Mouse (Mus musculus): ENCODE results near the gene Fam13a.

Gene Fam13a

DNA sequence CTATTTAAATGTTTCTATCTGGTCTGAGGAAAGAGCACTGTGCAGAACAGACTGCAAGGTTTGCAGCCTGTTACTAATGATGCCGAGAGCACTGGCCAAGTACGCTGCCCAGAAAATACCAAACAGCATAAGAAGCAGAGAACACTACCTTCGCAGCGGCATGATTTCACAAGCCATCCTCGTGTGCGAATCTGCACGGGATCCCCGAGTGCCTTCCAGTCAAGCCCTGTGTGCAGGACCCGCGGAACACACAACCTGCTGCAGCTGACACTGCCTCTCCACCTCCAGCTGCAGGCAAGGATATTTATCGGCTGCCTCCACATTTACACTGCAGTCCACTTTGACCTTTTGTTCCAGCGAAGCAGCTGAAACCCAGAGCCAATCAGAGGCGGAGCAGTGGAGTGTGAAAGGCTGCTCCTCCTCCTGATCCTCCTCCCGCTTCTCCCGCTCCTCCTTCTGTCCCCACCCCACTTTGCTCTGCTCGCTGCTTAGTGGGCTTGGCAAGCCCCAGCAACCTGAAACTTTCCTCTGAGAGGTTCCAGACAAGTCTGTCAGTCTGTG, at the start of gene Fam13a:
Fam13a (minus strand) TSS at position 386 of the 561 bp plus-strand sequence.
- peak in 1 of 2 experiments; percentile 0 for DNase-seq (ENCODE audit: low read depth in 1 of 2, low spot score in 2 of 2)

DNA sequence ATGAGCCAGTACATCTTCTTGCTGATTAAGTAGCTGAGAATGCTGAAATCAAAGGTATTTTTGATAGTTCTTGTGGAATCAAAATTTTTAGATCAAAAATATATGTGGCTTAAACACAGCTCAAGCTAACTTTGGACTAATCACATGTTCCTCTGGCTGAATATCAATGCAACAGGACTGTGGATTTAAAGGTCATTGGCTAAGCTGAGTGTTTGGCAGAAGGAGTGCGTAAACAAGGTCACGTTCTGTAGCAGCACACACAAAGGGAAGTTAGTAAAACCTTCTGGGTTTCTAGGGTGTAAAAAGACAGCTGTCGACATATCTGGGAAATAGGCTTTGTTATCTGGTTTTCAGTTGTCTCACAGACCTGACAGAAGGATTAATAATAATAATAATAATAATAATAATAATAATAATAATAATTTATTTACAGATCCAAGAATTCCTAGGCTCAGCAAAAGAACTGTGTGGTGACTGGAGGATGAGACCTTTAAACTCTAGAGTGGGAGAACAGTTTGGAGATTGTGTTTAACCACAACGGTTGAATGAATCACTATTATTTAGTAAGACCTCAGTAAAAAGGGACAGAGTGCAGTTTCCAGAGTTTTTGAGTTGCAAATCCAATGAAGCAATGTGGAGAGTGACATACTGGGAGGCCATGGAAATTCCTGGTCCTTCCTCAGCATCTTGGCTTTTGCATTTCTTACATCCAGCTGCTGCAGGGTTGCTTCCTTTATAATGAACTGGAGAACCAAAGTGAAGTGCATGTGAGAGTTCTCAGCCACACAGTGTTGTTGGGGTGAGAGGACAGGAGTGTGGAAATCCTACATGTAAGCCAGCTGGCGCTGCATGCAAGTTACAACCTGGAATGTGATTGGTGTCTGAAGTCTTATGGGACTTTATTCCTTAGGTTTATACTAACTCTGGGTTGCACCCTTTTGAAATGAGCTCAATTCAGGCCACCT, 48.0 kb upstream of the Fam13a start:
- DNase-seq (ENCODE audit: low read depth in 1 of 2, low spot score in 2 of 2) = no peak

DNA sequence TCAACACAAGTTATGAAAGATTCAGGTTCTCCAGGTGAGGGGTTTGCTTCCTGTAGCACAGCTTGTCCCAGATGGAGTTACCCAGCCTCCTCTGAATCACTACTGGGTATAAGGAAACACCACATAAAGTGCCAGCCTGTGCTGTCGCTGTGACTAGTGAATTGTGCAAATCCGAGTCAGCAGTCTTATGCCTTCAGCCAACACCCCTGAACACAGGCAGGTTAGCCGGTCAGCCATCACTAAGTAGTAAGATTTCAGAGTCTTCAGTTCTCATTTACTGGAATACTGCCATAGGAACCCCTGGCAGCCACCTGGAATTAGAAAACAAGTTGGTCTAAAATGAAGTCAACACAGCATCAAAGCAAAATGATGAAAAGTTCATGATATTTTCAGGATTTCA, 47.3 kb upstream of the Fam13a start:
- DNase-seq (ENCODE audit: low read depth in 1 of 2, low spot score in 2 of 2) = no peak

DNA sequence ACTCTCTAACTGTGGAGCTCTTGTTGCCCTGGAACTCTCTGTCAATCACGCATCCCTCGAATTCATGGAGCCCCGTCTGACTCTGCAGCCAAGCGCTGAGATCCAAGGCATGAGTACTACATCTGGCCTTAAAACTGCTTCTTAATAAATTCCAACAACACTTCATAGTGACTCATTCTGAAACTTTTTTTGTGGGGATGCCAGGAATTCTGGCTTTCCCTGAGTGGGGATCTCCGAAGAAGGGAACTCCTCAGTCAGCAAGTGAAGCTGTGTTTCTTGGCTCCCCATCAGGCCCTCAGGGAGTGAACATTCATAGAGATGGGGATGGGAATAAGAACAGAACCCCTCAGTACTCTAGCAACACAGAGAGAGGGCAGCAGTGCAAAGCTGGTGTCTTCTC, 43.8 kb upstream of the Fam13a start:
- no peak for DNase-seq (ENCODE audit: low read depth in 1 of 2, low spot score in 2 of 2)

DNA sequence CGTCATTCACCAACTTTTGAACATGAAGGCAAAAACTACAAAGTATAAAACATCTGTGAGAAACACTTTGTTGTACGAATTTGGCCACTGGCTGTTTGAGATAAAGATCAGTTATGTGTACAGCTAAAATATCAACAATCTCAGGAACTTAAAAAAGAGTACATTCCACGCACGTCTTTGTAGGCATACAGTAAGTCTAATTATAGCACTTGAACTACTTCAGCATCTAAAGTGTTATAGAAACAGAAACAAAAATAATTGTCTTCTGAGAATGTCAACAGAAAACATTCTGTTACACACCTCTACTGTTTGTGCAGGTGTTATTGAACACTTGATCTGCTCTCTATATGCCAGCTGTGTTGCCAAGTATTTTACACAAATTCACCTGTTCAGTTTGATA, 40.1 kb upstream of the Fam13a start:
- DNase-seq (ENCODE audit: low read depth in 1 of 2, low spot score in 2 of 2) = no peak

DNA sequence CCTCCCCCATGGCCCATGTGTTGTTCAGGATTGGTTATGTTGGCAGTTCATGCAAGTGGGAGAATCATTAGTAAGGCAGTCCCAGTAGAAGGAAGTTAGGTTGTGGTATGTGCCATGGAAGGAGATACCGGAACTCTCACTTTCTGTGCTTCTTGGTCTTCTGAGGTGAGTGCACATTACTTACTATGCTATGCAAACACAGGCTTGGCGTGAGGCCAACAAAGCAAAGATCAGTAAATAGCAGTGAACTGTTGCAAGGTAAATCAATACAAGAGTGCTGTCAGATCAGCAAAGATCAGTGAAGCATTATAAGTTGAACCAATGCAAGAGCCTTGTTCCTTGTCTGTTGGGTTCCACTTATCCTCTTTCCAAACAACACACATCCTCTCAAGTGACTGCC, 28.9 kb upstream of the Fam13a start:
- DNase-seq (ENCODE audit: low read depth in 1 of 2, low spot score in 2 of 2) = no peak

DNA sequence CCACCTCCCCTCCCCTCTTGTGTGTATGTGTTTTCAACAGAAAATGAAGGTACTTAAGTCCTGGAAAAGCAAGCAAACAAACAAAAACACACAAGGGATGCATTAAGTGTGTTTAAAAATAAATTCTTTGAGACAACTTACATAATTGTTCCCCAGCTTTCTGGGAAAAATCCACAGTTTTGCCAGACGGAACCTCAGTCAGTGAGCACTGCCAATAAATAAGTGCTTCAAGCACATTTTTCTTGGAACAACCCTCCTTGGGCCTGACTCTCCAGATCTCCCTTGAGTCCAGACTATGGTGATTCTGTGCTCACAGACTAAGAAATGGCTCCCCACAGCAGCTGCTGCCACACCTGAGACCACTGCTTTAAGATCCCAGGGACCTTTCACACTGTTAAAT, 15.4 kb upstream of the Fam13a start:
- no peak for DNase-seq (ENCODE audit: low read depth in 1 of 2, low spot score in 2 of 2)

DNA sequence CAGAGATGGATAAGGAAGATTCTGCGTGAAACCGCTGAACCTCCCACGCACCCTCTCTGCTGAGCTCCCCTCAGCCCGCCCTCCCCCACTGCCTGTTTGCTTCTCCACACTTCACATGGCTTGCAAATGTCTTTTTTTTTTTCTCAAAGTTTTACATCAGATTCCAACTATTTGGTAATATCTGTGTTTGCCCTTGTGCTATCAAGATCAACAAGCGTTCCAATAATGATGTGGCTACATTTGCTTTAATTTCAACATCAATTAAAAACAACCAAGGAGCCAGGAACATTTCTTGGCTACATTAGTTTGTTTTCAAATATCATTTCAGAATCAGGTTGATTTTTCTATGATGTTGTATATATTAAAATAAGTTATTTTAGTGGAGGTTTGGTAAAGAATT, 8.4 kb upstream of the Fam13a start:
- no peak for DNase-seq (ENCODE audit: low read depth in 1 of 2, low spot score in 2 of 2)

DNA sequence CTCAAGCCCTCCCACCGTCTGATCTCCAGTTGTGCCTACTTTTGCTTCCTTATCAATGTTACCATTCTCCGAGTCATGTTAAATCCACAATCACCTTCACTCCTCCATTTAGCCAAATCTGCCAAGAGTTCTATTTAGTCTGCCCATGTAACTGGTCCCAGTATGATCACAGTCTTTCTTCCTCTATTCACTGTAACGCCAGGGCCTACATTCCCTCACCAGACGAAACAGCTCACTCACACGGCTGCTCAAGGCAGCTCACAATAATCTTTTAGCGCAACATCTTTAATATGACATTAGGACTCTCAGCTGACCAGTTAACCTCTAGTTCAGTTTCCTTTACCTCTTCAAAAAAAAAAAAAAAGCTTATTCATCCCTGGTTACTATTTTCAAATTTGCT, 7.2 kb upstream of the Fam13a start:
- DNase-seq (ENCODE audit: low read depth in 1 of 2, low spot score in 2 of 2) = no peak

DNA sequence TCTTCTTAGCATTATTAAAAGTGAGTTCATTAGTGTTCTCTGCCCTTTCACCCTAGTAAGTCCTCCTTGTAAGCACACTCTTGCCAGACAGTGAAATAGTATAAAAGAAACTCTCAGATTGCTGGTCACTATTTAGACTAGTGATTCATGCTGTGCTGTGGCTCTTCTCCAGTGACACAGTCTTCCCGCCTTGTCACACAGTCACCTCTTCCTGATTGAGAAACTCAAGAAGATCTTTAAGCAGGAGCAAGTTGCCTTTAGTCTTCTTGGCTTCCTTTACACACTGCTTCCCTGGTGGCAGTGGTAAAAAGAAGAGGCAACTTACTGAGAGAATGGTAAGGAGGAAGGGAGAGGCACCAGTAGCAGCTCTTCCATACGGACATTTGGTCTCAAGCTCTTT, 6.3 kb upstream of the Fam13a start:
- no peak for DNase-seq (ENCODE audit: low read depth in 1 of 2, low spot score in 2 of 2)

DNA sequence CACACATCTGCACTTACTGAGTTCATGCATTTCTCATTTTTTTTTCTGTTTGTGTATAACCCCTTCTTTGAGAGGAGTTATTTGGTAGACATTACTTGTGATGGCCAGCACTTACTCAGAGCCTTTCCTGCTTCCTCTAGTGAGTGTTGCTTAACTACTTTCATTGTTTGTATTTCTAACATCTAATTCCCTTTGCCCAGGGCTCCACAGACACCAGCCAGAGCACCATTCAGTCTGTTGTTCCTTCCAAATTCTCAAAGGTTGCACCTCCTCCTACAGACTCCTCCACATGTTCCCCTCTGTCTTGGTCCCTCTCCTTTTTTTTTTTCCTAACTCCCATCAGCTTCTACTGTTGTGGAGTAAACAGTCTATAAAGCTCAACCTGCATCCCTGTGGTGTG, 5.7 kb upstream of the Fam13a start:
- no peak for DNase-seq (ENCODE audit: low read depth in 1 of 2, low spot score in 2 of 2)

DNA sequence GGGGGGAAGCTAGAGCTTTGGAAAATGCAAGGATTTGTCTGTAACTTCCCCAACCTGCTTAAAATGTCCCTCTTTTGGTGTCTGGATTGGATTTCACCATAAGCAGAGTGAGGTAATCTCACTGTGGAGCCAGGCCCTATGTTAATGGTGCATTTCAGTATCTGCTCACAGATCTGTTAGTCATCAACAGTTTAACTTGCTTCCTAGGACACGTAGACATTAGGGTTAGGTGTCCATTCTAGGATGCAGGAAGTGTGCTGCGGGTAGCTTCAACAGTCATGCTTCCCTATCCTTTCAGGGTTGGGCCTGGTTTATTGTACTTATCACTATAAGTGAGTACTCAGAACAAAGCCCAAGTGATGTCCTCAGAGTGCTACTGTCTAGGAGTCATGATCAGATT, 4.5 kb upstream of the Fam13a start:
- DNase-seq (ENCODE audit: low read depth in 1 of 2, low spot score in 2 of 2) = no peak

DNA sequence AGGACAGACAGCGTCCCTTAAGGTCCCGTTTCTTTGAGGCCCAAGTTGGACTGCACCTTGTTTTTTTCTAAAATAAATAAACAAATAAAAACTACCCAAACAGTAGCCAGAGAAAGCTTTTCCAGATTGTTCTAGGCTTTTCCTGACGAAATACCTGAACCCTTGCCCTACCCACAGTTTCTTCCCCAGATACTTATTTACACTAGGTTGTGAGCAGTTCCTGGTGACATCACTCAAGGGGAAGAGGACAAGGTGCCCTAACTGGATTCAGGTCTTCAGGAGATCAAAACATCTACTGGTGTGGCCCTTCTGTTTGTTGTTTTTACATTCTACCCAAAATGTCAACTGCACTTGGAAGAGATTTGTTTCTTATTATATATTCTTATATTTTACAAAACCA, 457 bp upstream of the Fam13a start:
- no peak for DNase-seq (ENCODE audit: low read depth in 1 of 2, low spot score in 2 of 2)

DNA sequence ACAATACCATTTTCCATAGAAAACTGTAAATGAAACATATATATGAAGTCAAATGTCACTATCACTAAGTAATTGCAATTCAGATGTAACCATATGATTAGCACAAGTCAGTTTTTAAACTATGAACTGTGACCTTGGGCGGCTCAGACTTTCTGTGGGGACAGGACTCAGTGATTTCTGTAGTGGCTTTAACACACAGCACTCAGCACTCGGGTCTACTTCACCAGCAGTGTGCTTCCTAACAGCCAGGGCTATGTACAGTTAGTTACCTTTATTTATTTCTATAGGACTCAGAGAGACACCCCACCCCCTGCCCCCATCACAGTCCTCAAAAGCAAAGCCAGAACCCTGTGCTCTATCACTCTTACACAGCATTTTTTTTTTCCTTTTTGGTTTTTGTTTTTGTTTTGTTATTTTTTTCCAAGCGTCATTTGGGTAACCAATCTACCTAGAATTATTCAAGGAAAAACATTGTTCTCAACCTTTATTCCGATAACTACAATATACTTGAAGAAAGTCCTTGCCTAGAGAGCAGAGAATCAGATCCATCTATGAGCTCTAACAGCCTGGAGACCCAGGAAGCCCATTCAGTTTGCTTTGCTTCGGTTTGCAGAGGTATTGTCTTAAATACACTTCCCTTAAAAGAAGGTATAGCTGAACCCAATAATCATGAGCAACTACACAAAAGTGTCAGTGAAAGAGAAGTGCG, 740 bp downstream of the Fam13a start:
- no peak for DNase-seq (ENCODE audit: low read depth in 1 of 2, low spot score in 2 of 2)

DNA sequence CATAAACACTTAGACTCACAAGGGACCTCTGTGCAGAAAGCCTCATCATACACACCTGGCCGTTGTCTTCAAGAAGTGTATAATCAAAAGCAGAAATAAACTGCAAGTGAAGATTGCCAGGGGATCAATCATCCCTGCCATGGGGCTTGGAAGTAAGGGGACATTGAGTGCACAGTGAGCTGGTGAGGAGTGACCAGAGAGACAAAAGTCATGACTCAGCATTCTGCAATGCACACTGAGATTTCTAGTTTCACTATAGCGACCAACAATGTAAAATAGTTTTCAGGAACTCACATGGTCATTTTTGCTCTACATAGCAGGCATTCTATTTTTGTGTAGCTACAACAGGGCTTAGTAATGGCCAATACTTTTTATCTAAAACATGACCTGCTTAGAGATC, 1.7 kb downstream of the Fam13a start:
- DNase-seq (ENCODE audit: low read depth in 1 of 2, low spot score in 2 of 2) = no peak

DNA sequence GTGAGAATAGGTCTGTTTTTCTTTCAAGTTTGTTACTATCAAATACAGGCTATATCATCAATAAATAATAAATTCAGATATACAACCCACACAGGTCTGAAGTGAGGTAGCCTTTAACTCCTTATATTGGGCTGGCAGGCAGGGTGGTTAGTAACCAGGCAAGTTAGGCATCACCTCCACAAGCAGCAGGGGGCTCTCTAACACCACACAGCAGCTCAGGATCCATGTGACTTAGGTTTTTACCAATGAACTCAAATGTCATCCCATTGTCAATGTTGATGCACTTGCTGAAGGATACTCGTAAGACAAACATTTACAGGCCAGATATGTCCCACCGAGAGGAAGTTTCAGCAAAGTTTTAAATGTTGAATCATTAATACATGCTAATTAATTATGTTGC, 4.0 kb downstream of the Fam13a start:
- no peak for DNase-seq (ENCODE audit: low read depth in 1 of 2, low spot score in 2 of 2)

DNA sequence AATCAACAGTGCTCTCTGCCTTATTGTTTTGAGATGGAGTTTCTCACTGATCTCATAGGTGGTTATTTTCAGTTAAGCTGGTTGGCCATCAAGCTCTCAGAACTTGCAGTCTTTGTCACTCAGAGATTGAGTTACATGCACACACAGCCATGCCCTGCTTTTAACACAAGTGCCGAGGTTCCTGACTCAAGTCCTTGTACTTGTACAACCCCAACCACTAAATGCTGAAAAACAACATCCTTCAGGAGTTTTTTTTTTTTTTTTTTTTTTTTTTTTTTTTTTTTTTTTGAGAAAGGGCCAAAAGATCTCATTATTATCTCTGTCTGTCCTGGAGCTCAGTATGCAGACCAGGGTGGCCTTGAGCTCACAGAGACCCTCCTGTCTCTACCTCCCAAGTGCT, 4.5 kb downstream of the Fam13a start:
- no peak for DNase-seq (ENCODE audit: low read depth in 1 of 2, low spot score in 2 of 2)

DNA sequence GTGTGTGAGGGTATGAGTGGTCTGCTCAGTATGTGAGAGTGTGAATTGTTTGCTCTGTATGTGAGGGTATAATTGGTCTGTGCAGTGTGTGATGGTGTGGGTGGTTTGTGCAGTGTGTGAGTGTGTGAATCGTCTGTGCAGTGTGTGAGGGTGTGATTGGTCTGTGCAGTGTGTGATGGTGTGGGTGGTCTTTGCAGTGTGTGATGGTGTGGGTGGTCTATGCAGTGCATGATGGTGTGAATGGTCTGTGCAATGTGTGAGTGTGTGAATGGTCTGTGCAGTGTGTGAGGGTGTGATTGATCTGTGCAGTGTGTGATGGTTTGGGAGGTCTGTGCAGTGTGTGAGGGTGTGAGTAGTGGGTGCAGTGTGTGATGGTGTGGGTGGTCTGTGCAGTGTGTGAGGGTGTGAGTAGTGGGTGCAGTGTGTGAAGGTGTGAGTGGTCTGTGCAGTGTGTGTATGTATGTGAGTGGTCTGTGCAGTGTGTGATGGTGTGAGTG, 8.0 kb downstream of the Fam13a start:
- DNase-seq (ENCODE audit: low read depth in 1 of 2, low spot score in 2 of 2) = no peak

DNA sequence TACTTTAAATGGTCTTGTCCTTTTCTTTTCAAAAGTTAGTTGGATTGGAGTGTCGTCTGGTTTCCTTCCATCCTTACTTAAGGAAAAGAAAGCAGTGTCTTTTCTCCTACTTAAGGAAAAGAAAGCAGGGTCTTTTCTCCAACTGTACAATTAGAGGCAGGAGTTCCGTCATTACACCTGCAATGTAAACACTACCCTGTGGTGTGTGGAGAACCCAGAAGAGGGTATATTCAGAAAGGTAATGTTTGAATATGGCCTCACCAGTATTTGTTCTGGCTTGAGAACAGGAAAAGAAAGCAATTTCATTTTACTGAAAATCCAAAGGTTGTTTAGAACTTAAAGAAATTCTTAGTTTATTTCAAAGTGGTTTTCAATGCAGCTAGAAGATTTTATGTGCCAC, 9.6 kb downstream of the Fam13a start:
- DNase-seq (ENCODE audit: low read depth in 1 of 2, low spot score in 2 of 2) = no peak

DNA sequence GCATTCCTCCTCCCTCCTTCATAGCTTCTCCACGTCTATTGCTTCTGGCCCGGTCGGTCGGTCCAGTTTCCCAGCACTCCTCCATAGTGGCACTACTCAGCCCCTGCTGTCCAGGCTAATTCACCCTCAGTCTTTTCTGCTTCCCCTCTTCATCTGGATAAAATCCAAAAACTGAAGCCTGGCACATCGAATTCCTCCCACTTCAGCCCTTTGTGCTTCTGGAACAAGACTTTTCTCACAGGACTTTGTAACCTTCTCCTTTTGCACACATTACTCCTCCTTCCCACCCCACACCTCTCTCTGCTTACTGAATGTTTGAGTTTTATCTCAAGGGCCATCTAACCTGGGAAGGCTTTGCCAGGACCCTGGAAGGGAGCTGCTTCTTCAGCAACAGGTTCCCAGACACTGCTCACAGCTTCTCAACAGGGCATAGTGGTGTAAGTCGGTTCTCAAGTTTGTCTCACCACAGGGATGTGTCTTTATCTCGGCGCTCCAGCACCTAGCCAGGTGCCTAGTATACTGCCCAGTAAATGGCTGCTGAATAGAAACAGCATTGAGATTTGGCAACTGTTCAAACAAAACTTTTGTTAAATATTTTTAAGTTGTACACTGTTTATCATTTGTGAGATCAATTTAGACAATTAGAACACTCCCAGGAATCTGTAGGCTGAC, 10.1 kb downstream of the Fam13a start:
- DNase-seq (ENCODE audit: low read depth in 1 of 2, low spot score in 2 of 2) = no peak

DNA sequence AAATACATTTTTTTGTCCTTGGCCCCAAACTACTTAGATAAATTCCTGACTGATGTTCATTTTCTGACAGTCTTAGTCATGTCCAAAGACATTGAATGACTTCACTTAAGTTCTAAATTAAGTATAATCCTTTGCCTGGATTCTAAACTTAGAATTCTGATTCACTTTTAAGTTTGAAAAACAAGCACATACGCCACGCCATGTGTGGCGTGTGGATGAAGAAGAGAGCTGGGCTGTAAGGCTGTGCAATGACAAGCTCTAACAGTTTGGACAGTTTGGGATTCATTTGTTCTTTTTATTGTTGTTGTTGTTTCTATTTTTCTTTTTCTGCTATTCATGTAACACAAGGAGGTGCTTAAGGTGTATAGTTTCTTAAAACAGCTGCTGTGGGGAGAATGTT, 13.6 kb downstream of the Fam13a start:
- no peak for DNase-seq (ENCODE audit: low read depth in 1 of 2, low spot score in 2 of 2)

Data from monocyte, adult 2 months (primary cell).